21 mouse cellular contexts compared by ENCODE assay signal in genomic region chr6:117914541-117914940, GRCm38 (mm10). TPM values are rescaled to one million over a fixed set of nuclear protein-coding genes. Genes with fewer than 3 reads are reported as not detected.
DNase-seq lines count a peak whose midpoint lies in the region; ATAC-seq and TF ChIP-seq lines count a peak whose summit lies in the region.
"Had no signal": no experiment of that assay in that cellular context is flagged by ENCODE, and none has a peak within 500 bp of the region (broad histone marks: within the 10 kb centered on the region; RNA-seq: fewer than 3 reads in every experiment).

No protein-coding gene starts in this region.

- no peaks in the 10 kb centered on the region for H3K9me3 ChIP-seq in heart, embryonic 10.5 days
- H3K9me3 ChIP-seq in G1E (replicated peaks): no peaks in the 10 kb centered on the region
- H3K9me3 ChIP-seq in liver, embryonic 14.5 days (ENCODE audit: control insufficient read depth, low read length): no peaks in the 10 kb centered on the region
- H3K9me3 ChIP-seq: embryonic facial prominence, embryonic 10.5 days; forebrain, embryonic 15.5 days; hindbrain, embryonic 13.5 days; midbrain, embryonic 12.5 days had no signal

- H3K4me1 ChIP-seq in heart, embryonic 10.5 days: peaks cover 32% of the 10 kb centered on the region
- peaks cover 49% of the 10 kb centered on the region for H3K4me1 ChIP-seq in G1E (ENCODE audit: insufficient read depth, low read depth, low read length)
- peaks cover 40% of the 10 kb centered on the region in 2 experiments for H3K4me1 ChIP-seq in liver, embryonic 14.5 days (replicated peaks; ENCODE audit: control insufficient read depth in 2 of 2, insufficient read depth in 2 of 2, low read length in 1 of 2)

- TF ChIP-seq EP300 in liver, embryonic 14.5 days (IDR thresholded peaks at IDR 0.05; ENCODE audit: low read depth): no peak

- no peak overlapping the region for H3K4me3 ChIP-seq in heart, embryonic 10.5 days
- peak overlapping the region; percentile 20; the same call in 1 of the 2 replicates for H3K4me3 ChIP-seq in G1E (ENCODE audit: low read depth, low read length)
- H3K4me3 ChIP-seq in liver, embryonic 14.5 days (ENCODE audit: insufficient read depth in 1 of 2, low read depth in 2 of 2, low read length in 2 of 2): no peak overlapping the region
- H3K4me3 ChIP-seq: embryonic facial prominence, embryonic 10.5 days; forebrain, embryonic 15.5 days; hindbrain, embryonic 13.5 days; midbrain, embryonic 12.5 days had no signal

- peaks cover 4% of the 10 kb centered on the region for H3K36me3 ChIP-seq in heart, embryonic 10.5 days
- peaks cover 48% of the 10 kb centered on the region for H3K36me3 ChIP-seq in G1E (replicated peaks)
- H3K36me3 ChIP-seq in liver, embryonic 14.5 days (replicated peaks; ENCODE audit: control insufficient read depth, insufficient read depth, low read depth): peaks cover 17% of the 10 kb centered on the region
- H3K36me3 ChIP-seq: forebrain, embryonic 15.5 days; hindbrain, embryonic 13.5 days; midbrain, embryonic 12.5 days had no signal

- DNase-seq in heart, embryonic 10.5 days (ENCODE audit: low spot score): peak; percentile 47
- no peak for DNase-seq in heart, postnatal 10 days
- DNase-seq in 3T3-L1 (ENCODE audit: low read depth, low spot score) (peak; percentile 34), G1E (ENCODE audit: low spot score) (no peak)
- no peak for DNase-seq in liver, embryonic 14.5 days (ENCODE audit: low read depth in 3 of 3, low spot score in 3 of 3)
- no peak for DNase-seq in T-cell, adult 2 months (ENCODE audit: low spot score)
- DNase-seq: adrenal gland, postnatal 25 days; B cell, adult 2 months; cerebellum, adult 18-20 months; gastrocnemius, postnatal 25 days; thymus, postnatal 14 days had no signal

- H3K9ac ChIP-seq in liver, embryonic 14.5 days (replicated peaks): peak overlapping the region; percentile 35
- H3K9ac ChIP-seq: forebrain, embryonic 15.5 days; hindbrain, embryonic 13.5 days; midbrain, embryonic 12.5 days had no signal

- TF ChIP-seq CTCF in G1E (IDR thresholded peaks at IDR 0.05; ENCODE audit: low read depth, low read length): no peak
- TF ChIP-seq CTCF in liver, embryonic 14.5 days (IDR thresholded peaks at IDR 0.05; ENCODE audit: low read depth): no peak

- intact Hi-C loops in heart, postnatal 10 days (cut with DNase I): no loop called here

- H3K27me3 ChIP-seq in heart, embryonic 10.5 days (ENCODE audit: insufficient read depth, poor library complexity, severe bottlenecking): no peaks in the 10 kb centered on the region
- H3K27me3 ChIP-seq in G1E (ENCODE audit: insufficient read depth, low read length): no peaks in the 10 kb centered on the region
- no peaks in the 10 kb centered on the region for H3K27me3 ChIP-seq in liver, embryonic 14.5 days (ENCODE audit: control insufficient read depth, insufficient read depth, low read length)
- H3K27me3 ChIP-seq: forebrain, embryonic 15.5 days; hindbrain, embryonic 13.5 days; midbrain, embryonic 12.5 days had no signal

- ATAC-seq in G1E (ENCODE audit: extremely low read depth, insufficient number of reproducible peaks, low FRiP score, poor library complexity, severe bottlenecking): no peak
- ATAC-seq in liver, embryonic 14.5 days (ENCODE audit: insufficient read depth): no peak
- ATAC-seq in cerebellum, adult (ENCODE audit: insufficient number of reproducible peaks, low FRiP score, low TSS enrichment): no peak
- ATAC-seq: forebrain, embryonic 15.5 days had no signal

- no peak overlapping the region for H3K27ac ChIP-seq in heart, embryonic 10.5 days
- H3K27ac ChIP-seq in liver, embryonic 14.5 days: peak overlapping the region; percentile 42
- H3K27ac ChIP-seq: embryonic facial prominence, embryonic 10.5 days; forebrain, embryonic 15.5 days; hindbrain, embryonic 13.5 days; kidney, postnatal 0 days; midbrain, embryonic 12.5 days had no signal

- peak overlapping the region; percentile 40 for H3K4me2 ChIP-seq in liver, embryonic 14.5 days (ENCODE audit: low read depth)
- H3K4me2 ChIP-seq: forebrain, embryonic 15.5 days; hindbrain, embryonic 13.5 days; midbrain, embryonic 12.5 days had no signal

RNA-seq across cellular contexts. Expression of gene Hnrnpf, which starts 14.4 kb away (rescaled TPM):
- polyA plus RNA-seq in heart, embryonic 10.5 days (2016; fragmentation: Nextera tagmentation; extraction: Ambion mirVana): 660 and 767 TPM in 2 replicates
- 100 to 1,000 TPM; 351 to 364 TPM for total RNA-seq in heart, postnatal 10 days (2021)
- 483 and 552 TPM in 2 replicates for total RNA-seq in G1E (2014; fragmentation: Nextera tagmentation)
- 1,860 and 1,876 TPM in 2 replicates for total RNA-seq in G1E (2017)
- polyA plus RNA-seq in G1E (2012): 171 and 204 TPM in 2 replicates
- polyA plus RNA-seq in liver, embryonic 14.5 days (2012; rRNA removed): 222 and 368 TPM in 2 replicates
- 457 and 507 TPM in 2 replicates for polyA plus RNA-seq in liver, embryonic 14.5 days (2014; fragmentation: Nextera tagmentation; extraction: Ambion mirVana)

RNA-seq across cellular contexts. Expression of gene Fxyd4, which starts 23.0 kb away (rescaled TPM):
- 2.2 and 4.1 TPM in 2 replicates for polyA plus RNA-seq in heart, embryonic 10.5 days (2016; fragmentation: Nextera tagmentation; extraction: Ambion mirVana)
- not detected for total RNA-seq in heart, postnatal 10 days (2021)
- total RNA-seq in G1E (2014; fragmentation: Nextera tagmentation): not detected in 2 replicates
- total RNA-seq in G1E (2017): 0.46 TPM in 1 of 2 replicates, not detected in the other
- polyA plus RNA-seq in G1E (2012): not detected in 2 replicates
- polyA plus RNA-seq in liver, embryonic 14.5 days (2012; rRNA removed): not detected in 2 replicates
- not detected in 2 replicates for polyA plus RNA-seq in liver, embryonic 14.5 days (2014; fragmentation: Nextera tagmentation; extraction: Ambion mirVana)
- total RNA-seq: adrenal gland, postnatal 25 days; gastrocnemius, postnatal 25 days; heart, postnatal 25 days; layer of hippocampus, postnatal 14 days; left cerebral cortex, postnatal 10 days; monocyte, adult 5-6 weeks had no signal

RNA-seq across cellular contexts. Expression of gene Zfp239, which starts 52.6 kb away (rescaled TPM):
- 4.2 and 6.3 TPM in 2 replicates for polyA plus RNA-seq in heart, embryonic 10.5 days (2016; fragmentation: Nextera tagmentation; extraction: Ambion mirVana)
- under 1 TPM; 0.41 to 0.57 TPM for total RNA-seq in heart, postnatal 10 days (2021)
- total RNA-seq in G1E (2014; fragmentation: Nextera tagmentation) (23.9 and 30.3 TPM in 2 replicates), G1E (2017) (17.8 and 19.9 TPM in 2 replicates)
- 3.5 and 6.4 TPM in 2 replicates for polyA plus RNA-seq in G1E (2012)
- 1.2 and 2.0 TPM in 2 replicates for polyA plus RNA-seq in liver, embryonic 14.5 days (2012; rRNA removed)
- 2.9 and 3.5 TPM in 2 replicates for polyA plus RNA-seq in liver, embryonic 14.5 days (2014; fragmentation: Nextera tagmentation; extraction: Ambion mirVana)

Comparison
In these comparisons a context has a peak if more than half of its experiments do, and no peak if none do; other contexts are left out.
1. DNase-seq: peak in heart, embryonic 10.5 days (single experiment) and 3T3-L1 (single experiment); none in heart, postnatal 10 days (0 of 2), G1E (single experiment), liver, embryonic 14.5 days (0 of 3) and T-cell, adult 2 months (single experiment).